Mouse (Mus musculus) activated CD4-positive, CD25-positive, alpha-beta regulatory T cell, adult 4 months (primary cell): ENCODE data around the gene Cryge. TPM values are rescaled to one million over a fixed set of nuclear protein-coding genes. Genes with fewer than 3 reads are reported as not detected.
"Not testable (repeated sequence)": the region's sequence is repeated elsewhere in the genome, so short reads cannot be mapped to it uniquely, and the experiment has no call there.

ENCODE experiments used
- ATAC-seq: one replicate; pipeline ENCODE4 v1.8.0; 2017
- polyA plus RNA-seq, 2 experiments: library from polyadenylated mRNA; unstranded; fragments of 100-300 nt; shearing (Covaris generic); gene quantifications; one replicate each; pipeline ENCODE4 v1.2.1; 2017

Cryge gene
- not detected for polyA plus RNA-seq

DNA sequence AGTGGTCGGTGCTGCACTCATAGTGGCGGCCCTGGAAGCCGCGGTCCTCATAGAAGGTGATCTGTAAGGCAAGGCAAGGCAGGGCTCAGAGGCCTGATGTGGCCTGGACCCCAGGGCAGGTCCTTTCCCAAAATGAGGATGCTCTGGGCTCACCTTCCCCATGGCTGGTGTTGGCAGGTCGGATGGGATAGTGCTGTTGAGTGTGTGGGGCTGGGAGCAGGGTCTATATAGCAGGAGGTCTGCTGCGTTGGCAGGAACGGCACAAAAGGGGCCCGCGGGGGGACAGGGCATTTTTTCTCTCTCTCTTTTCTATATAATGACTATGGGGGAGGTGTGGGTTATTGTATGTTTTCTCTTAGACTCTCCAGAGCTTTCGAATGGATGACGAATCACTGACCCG lies at the start of gene Cryge:
Gene Cryge, minus strand, starts transcription at position 198 of the 400 bp plus-strand sequence.
- not testable (repeated sequence) for ATAC-seq

DNA sequence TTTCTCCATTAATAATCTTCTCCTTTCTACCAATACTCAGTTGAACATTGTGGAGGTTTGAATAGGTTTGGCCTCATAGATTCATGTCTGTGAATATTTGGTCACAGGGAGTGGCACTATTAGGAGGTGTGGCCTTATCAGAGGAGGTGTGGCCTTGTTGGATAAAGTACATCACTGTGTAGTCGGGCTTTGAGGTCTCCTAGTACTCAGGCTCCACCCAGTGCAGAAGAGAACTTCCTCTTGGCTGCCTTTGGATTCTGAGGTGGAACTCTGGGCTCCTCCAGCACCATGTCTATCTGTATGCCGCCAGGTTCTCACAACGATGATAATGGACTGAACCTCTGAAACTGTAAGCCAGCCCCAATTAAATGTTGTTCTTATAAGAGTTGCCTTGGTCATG lies 46.0 kb upstream of the Cryge start:
- no peak for ATAC-seq

DNA sequence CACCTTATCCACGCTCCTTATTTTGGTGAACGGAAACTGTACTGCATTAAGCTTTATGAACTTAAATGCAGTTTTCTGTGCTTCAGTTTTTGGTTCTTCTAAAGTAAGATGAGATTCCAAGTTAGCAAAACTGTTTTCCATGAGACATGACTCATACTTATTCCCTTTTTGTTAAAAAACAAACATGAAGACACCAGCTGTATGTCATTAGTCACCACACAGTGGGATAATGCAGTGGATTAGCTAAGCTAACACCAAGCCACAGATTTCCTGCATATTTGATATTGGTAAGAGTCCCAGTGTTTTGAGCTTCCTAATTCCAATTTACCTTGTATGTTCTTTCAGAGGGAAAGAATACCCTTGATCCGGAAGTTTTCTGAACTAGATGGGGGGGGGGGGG lies 40.6 kb upstream of the Cryge start:
- no peak for ATAC-seq

DNA sequence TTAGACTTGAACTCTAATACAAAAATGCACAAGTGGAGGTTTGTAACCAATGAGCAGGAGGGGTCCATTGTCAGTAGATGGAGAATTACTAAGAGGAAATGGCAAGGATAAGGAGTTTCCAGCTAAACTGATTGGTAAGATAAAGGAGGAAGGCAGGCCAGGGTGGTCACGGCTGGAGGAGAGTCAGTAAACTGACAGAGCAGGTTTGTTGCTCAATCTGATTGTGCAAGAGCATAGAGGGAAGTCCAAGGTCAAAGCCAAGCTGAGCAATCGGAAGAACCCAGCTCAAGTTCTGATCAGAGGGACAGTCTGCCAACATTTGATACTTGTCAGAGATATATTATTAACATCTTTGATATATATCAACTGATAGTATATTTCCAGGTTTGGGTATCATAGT lies 39.4 kb upstream of the Cryge start:
- ATAC-seq, result no peak

DNA sequence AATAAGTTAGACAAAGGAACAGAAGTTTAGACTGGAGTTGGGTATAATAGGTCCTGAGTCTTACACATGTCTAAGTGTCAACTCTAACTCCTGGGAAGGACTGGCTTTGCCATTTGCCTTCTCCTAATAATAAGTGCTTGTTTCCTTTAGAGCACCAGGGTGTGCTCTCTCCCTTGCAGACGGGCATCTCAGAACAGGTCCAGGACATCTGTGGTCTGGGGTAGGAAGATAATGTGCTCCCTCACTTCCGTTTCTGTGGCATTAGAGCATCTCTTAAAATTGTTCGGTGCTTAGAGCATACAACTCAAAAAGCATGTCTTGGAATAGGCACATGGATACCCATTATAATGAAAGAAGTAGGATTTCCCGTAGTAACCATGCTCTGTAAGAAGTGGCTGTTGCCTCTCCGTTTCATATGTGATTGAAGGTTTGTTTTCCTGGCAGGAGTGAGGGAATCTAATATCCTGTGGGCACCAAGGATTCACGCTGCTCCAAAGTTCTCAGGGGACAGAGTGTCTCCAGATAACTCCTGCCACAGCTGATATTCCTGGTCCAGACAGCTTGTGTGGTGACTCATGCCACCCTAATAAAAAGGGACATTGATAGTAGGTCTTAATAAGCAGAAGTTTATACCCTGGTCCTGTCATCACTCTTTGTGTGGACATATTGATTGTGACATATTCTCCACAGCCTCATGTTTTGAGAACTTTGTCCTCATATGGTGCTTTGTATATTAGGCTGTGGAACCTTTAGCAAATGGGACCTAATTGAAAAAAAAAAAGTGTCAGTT lies 37.8 kb upstream of the Cryge start:
- no peak for ATAC-seq

DNA sequence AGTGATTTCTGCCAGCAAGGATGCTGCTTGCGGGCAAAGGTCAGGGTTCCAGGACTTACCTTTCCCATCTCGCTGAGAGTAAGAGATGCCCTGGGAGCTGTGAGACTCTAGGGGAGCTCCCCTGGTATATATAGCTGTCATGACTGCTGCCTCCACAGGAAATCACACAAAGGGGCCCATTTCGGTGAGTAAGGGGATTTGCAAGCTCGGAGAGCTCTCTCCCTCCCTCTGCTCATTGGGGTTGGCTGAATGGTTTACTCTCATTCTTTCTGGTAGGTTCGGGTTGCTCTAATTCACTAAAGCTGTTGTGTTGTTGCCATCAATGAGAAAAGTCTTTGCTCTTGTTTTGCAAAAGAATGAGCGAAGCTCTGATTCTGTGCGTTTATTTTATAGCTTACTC lies 31.2 kb upstream of the Cryge start, which contains the start of gene Crygb:
Gene Crygb, minus strand, starts transcription at position 101 of the 400 bp plus-strand sequence.
- no peak for ATAC-seq

DNA sequence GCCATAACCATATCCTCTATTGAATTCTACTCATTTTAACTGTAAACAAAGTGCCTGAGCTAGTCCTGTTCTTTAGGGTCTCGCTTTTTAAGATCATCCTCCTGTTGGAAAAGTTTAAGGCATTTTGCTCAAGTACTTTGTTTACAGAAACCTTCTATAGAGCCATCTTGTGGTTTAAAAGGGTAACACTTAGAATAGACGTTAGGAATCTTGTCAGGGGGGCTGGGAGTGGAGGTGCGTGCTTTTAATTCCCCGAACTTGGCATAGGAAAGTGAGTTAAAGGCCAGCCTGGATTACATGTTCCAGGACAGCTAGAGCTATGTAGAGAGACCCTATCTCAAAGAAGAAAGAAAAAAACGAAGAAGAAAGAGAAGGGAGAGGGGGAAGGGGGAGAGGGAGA lies 24.7 kb upstream of the Cryge start:
- ATAC-seq, result no peak

DNA sequence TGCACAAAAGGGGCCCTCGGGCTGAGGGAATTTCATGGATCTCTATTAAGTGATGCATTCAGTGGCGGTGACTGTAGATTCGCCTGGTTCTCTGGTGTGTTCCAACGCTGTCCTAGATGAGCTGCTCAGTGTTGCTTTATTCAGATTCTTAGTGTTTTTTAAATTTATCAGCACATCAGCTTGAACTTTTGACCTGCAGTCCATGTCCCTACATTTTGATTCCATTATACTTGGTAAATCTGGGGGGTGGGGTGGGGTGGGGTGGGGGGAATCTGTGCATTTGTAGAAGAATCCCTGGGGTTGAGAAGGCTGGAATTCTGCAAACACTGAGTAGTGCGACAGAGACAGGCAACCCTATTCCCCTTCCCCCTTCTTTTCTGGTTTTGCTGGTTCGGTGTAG lies 22.6 kb upstream of the Cryge start, which contains the start of gene Crygc:
Gene Crygc, minus strand, starts transcription at position 101 of the 400 bp plus-strand sequence.
- ATAC-seq, result no peak

DNA sequence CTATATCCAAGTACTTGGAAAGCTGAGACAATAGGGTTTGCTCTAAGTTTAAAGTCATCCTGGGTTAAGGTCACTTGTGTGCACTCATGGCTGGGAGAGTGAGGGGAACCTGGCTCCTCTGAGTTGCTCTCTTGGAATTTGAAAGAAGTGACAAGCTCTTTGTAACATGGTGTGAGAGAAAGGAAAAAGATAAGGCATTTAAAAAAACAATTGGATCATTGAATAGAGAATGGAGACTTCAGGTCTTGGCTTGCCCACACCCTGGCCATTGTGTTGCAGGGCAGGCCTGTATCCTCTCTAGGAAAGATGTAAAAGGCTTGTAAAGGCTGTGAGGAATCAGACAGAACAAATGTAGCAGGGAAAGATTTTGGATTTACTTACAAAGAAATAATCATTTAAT lies 16.9 kb upstream of the Cryge start:
- ATAC-seq, result no peak

DNA sequence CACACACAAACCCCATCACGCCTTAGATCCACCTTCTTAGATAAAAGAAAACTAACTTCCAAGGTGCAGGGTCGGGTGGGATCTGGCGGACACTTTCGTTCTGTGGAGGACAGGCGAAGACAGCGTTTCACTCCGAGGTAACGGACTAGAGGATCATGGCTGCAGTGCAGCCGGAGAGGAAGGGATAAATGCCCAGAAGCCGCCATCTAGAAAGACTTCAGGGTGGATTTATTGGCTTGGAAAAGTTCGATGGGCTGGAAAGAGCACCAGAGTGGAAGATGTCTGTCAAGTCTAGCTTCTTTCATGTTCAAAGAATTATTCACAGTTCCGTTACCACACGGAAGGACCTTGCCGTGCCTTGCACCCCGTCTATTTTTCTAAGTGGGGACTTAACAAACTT lies 13.3 kb upstream of the Cryge start:
- ATAC-seq, result no peak

DNA sequence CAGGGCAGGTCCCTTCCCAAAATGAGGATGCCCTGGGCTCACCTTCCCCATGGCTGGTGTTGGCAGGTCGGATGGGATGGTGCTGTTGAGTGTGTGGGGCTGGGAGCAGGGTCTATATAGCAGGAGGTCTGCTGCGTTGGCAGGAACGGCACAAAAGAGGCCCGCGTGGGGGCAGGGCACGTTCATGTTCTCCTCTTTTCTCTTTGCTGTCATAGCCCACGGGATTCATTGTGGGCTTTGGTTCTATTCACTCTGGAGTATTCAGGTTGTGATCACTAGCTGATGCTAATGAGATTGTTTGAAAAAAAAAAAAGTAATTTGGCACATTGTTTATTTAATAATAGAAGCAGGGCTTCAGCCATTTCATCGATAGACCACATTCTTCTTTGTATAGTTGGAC lies 12.4 kb upstream of the Cryge start, which contains the start of gene Crygd:
Gene Crygd, minus strand, starts transcription at position 101 of the 400 bp plus-strand sequence.
- ATAC-seq, result no peak

DNA sequence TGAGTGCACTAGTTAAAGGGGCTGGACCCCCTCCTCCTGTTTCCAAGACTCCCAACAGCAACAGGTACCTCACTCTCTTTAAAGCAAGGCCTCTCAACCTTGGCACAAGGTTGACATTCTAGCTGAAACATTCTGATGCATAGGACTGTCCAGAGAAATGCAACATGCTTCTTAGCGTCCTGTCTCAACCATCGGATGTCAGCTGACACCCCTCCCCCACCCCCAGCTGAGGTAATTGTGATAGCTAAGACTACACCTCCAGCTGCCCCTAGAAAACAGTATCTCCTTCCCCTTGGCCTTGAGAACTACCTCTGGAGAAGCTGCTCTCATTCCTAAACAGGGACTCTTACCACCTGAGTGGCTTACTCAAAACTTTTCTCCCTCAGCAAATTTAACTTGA lies 1.2 kb upstream of the Cryge start:
- no peak for ATAC-seq

DNA sequence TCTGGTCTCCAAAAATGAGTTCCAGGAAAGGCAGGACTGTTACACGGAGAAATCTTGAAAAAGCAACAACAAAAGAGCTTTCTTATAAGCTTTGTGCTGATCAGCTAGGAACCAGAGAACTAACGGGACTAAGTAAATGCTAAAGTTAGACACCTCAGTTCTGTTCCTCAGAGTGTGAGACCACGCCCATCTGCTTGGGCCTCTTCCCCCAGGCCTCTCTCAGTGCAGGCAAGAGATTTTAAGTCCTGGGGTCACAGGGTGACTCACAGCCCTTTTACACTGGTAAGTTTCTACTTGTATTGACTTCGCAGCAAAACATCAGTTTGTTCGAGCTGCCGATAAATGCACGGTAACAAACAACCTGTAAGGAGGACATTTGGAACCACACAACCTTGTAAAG lies 747 bp upstream of the Cryge start:
- ATAC-seq, result no peak

DNA sequence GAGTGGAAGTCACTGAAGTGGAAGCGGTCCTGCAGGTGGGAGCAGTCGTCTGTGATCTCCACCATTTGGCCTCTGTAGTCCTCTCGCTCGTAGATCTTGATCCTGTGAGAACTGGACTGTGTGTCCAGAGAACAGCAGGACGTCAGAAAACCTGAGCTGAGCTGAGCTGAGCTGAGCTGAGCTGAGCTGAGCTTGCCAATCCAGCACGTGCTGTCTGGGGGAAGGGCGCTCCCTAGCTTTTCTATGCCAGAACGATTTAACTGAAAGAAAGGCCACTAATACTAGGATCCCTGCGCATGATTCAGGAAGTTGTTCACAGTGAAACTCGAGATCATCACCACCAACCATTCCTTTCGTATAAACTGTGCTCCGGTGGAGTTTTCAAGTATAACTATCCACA lies 2.2 kb downstream of the Cryge start:
- no peak for ATAC-seq

DNA sequence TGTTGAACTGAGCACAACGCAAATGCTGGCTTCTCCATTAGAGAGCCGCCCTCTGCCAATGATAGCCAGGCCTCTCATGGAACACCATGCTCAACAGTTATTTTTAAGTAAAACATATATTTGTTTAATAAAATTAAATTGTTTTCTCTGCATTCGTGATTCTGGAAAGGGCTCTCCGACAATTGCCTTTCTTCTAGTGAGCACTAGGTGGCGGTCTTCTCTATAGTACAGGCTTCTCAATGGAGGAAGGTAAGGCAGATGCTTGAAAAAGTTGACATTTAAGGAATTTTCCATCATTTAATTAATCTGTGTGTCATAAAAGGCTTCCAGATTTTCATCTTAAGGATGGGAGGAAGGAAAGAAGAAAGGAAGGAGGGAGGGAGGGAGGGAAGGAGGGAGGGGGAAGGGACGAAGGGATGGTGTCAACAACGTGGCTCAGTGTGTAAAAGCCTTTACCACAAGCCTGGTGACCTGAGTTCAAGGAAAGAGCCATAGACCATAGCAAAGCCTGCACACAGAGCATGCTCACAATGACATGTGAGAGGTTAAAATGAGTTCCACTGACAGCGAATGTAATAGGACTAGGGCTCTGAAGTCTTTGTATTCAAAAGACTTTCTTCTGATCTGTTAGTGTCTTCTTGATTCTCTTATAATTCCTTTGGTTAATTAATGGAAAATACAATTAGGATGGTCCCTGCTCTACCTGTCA lies 4.4 kb downstream of the Cryge start:
- ATAC-seq, result no peak

DNA sequence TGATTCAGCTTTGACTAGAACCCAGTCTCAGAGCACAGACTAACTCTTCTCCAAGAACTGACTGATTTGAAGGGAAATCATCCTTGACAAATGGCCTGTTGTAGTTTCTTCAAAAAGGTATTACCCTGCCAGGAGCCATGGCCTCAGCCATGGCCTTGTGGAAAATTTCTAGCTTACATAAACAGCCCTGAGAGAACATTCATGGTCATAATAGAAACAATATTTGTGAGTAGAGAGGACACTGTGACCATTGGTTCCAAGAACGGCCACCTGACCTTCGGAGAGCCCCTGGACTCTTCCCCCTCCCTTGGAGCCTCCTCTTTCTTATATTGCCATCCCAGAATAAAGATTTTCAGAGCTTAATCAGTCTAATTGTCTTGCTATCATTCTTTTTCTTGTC lies 7.5 kb downstream of the Cryge start:
- no peak for ATAC-seq

DNA sequence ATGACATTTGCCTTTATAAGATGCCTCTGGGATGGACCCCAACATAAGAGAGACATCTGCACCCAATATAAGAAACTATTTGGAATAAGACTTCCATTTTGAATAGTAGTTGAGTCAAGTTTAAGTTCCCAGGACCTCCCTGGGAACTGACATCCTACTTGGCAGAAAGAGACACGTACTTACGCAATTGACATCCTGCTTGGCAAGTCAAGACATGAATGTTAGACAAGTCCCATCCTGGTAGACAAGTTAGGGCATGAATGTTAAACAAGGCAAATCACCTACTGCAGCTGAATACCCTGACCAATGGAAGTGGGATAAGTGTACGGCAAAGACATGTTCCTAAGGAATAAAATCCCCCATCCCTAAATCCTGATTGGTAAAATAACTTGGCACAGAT lies 9.1 kb downstream of the Cryge start:
- ATAC-seq, result no peak

DNA sequence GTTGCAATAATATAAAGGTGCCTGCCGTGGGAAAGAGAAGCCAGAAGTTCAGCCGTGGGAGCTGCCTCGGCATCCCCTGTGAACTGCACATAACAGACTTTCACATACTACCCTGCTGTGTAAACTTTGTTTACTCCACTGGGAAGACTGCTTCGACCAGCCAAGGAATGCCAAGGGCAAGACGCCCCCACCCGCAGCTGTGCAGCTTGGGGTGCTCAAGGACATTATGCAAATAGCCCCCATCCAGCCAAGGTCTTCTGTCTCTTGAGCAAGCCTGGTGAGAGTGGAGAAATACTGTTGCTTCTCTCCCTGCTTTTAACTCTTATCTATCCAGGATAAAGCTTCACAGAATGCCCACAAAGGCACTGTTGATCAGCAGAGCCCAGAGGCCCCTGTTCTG lies 10.1 kb downstream of the Cryge start:
- no peak for ATAC-seq

DNA sequence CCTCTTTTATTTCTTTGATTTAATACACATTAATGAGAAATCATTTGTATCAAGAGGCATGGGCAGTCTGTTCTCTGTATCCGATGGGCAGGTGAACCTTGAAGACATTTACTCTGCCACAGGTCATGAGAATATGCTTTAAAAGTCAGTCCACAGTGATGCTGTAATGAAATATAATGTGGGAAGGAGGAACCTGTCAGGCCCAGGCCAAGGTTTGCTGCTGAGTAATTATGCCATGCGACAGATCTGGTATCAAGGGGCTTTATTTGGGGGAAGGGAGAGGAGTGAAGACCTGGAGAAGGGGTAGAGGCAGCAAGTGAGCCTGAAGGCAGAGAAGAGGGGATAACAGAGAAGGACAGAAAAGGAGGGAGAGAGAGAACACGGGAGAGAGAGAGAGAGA lies 11.3 kb downstream of the Cryge start:
- no peak for ATAC-seq

DNA sequence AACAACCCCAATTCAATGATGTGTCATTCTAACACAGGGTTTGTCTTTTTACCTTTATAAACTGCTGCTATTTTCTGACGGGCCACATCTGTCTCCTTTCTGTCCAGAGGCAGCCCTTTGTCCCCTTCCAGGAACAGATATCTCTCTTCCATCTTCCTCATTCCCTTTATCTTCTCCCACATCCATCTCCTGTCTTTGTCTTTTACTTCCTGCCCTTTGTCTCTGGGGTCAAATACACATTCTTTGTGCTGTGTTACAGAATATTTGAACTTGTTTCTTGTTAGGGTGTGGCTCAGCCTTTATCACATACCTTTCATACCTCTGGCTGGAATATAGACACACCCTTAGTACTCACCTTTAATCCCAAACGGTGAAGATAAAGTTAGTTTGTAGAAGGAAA lies 13.4 kb downstream of the Cryge start:
- ATAC-seq, result no peak

DNA sequence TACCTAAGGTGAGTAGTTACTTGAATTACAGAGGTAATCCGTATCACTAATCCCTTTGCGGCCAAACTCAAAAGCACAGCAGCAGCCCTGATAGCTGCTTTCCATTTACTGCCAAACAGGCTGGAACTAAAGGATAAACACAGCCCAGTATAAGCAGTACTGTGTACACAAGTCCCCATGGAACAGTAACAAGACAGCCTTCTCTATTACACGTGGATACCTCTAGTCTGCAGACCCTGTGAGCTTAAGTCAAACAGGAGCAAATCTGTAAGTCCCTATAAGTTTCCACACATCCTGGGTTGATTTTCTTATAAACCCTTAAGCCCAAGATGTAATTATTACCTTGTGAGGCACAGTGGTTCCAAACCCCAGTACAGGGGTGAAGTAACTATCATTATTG lies 15.4 kb downstream of the Cryge start:
- no peak for ATAC-seq

DNA sequence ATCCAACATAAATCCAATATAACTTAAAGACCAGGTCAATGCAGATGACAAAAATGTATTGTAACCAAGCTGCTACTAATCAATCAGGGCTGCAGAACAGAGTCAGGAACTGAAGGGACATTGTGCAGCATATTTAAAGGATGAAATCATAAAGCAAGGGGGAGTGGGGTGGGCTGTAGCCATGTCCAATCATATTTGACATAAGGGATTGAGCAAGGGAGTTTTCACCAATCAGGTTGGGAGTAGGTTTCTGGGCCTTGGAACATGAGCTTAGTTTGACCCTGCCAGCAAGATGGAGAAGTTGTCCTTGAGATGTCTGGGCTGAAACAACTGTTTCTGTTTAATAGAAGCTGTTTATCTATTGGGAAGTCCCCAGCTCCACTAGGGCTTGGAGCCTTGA lies 18.3 kb downstream of the Cryge start, which contains the start of gene Akr1cl:
Gene Akr1cl, minus strand, starts transcription at position 119 of the 400 bp plus-strand sequence.
- ATAC-seq, result no peak

DNA sequence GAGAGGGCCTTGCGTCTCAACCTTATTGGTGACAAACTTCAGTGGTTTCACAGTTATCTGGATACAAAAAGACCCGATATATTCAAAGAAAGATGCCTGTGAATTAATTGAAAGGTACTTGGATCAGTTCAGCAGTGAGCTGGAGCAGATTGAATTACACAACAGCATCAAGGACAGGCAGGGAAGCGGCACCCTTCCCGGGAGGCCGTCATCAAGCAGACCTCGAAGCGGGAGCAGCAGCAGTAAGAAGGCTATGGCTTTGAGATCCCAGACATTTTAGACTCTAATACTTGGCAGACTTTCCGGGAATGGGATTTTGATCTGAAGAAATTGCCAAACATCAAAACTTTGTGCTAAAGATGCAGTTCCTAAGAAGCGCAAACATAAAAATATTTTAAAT lies 22.7 kb downstream of the Cryge start:
- ATAC-seq, result no peak

DNA sequence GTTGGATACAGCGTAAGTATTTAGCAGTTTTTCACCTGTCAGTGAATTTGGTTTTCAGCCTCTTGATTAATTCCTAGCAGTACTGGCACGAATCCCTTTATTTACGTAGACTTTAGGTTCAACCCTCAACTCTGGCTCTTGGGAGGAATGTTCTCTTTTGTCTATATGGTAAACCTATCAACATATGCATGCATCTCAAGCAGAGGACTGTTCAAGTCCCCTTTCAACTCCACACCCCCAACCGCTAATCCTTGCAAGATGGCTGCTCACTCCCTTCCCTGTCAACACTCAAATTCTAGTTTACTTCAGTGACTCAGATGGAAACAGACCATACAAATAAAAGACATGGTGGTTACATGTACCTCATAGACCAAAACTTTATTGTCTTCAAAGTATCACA lies 38.2 kb downstream of the Cryge start:
- ATAC-seq, result no peak
